Comparison of ENCODE assay signal across 12 mouse cellular contexts in the genomic region with DNA sequence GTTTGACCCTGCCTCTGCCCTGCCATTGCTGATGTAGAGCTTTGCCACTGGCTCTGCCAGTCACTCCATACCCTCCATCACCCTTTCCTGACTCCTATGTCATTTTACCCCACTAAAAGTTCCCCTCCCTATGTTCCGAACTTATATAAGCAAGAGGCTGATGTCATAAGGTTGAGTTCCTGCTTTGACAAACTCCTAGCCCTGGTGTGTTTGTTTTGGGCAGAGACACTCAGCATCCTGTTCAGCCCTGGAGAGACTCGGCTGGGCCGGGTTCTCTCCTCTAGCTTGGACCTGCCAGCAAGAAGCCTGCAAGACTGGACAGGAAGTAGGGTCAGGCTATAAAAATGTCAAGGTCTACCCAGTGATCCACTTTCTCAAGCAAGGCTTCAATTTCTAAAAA. TPM values are rescaled to one million over a fixed set of nuclear protein-coding genes. Genes with fewer than 3 reads are reported as not detected.
DNase-seq lines count a peak whose midpoint lies in the region; ATAC-seq lines count a peak whose summit lies in the region.
"Had no signal": no experiment of that assay in that cellular context is flagged by ENCODE, and none has a peak within 500 bp of the region (broad histone marks: within the 10 kb centered on the region; RNA-seq: fewer than 3 reads in every experiment).

No protein-coding gene starts in this region.

- H3K9me3 ChIP-seq in heart, embryonic 12.5 days (replicated peaks), result no peaks in the 10 kb centered on the region
- no peaks in the 10 kb centered on the region for H3K9me3 ChIP-seq in hindbrain, embryonic 14.5 days (ENCODE audit: control insufficient read depth, low read length)
- H3K9me3 ChIP-seq: embryonic facial prominence, embryonic 15.5 days; liver, embryonic 12.5 days had no signal

- WGBS in heart, embryonic 12.5 days, result 50% methylated on average over 3 of the region's 3 CpGs
- 88% methylated on average over 3 of the region's 3 CpGs for WGBS in hindbrain, embryonic 14.5 days

- ATAC-seq in heart, embryonic 12.5 days (ENCODE audit: insufficient number of reproducible peaks, low FRiP score), result peak; percentile 77
- no peak for ATAC-seq in hindbrain, embryonic 14.5 days (ENCODE audit: low FRiP score)
- ATAC-seq: liver, embryonic 12.5 days; midbrain, embryonic 16.5 days had no signal

- H3K27me3 ChIP-seq in heart, embryonic 12.5 days (replicated peaks), result no peaks in the 10 kb centered on the region
- H3K27me3 ChIP-seq in hindbrain, embryonic 14.5 days (ENCODE audit: control insufficient read depth, insufficient read depth, low read length), result no peaks in the 10 kb centered on the region
- H3K27me3 ChIP-seq: embryonic facial prominence, embryonic 15.5 days; liver, embryonic 12.5 days had no signal

- 0 out of 2 replicates have a peak overlapping the region, but pooled peaks have one; percentile 47 for H3K27ac ChIP-seq in heart, embryonic 12.5 days (ENCODE audit: poor library complexity, severe bottlenecking)
- no peak overlapping the region for H3K27ac ChIP-seq in hindbrain, embryonic 14.5 days
- H3K27ac ChIP-seq: embryonic facial prominence, embryonic 15.5 days; liver, embryonic 12.5 days had no signal

- H3K4me2 ChIP-seq in heart, embryonic 12.5 days, result no peak overlapping the region
- H3K4me2 ChIP-seq in hindbrain, embryonic 14.5 days (replicated peaks), result no peak overlapping the region
- H3K4me2 ChIP-seq: embryonic facial prominence, embryonic 15.5 days; liver, embryonic 12.5 days had no signal

- H3K4me1 ChIP-seq in heart, embryonic 12.5 days (replicated peaks), result peaks cover 10% of the 10 kb centered on the region
- H3K4me1 ChIP-seq in hindbrain, embryonic 14.5 days (replicated peaks; ENCODE audit: control insufficient read depth, insufficient read depth, low read length), result no peaks in the 10 kb centered on the region
- H3K4me1 ChIP-seq: embryonic facial prominence, embryonic 15.5 days; liver, embryonic 12.5 days had no signal

- H3K4me3 ChIP-seq in heart, embryonic 12.5 days, result no peak overlapping the region
- H3K4me3 ChIP-seq in hindbrain, embryonic 14.5 days (replicated peaks; ENCODE audit: low read length), result no peak overlapping the region
- H3K4me3 ChIP-seq: embryonic facial prominence, embryonic 15.5 days; liver, embryonic 12.5 days had no signal

- no peak overlapping the region for H3K9ac ChIP-seq in heart, embryonic 12.5 days
- H3K9ac ChIP-seq in hindbrain, embryonic 14.5 days, result no peak overlapping the region
- H3K9ac ChIP-seq: embryonic facial prominence, embryonic 15.5 days; liver, embryonic 12.5 days had no signal

- H3K36me3 ChIP-seq in heart, embryonic 12.5 days, result no peaks in the 10 kb centered on the region
- no peaks in the 10 kb centered on the region for H3K36me3 ChIP-seq in hindbrain, embryonic 14.5 days (replicated peaks; ENCODE audit: control insufficient read depth, insufficient read depth)
- H3K36me3 ChIP-seq: embryonic facial prominence, embryonic 15.5 days; liver, embryonic 12.5 days had no signal

- peak; percentile 4 for DNase-seq in urinary bladder, postnatal 25 days (ENCODE audit: low spot score)
- no peak for DNase-seq in urinary bladder, postnatal 4 days (ENCODE audit: low spot score in 2 of 2)
- DNase-seq in kidney, postnatal 10 days, result peak; percentile 19
- DNase-seq in thymus, postnatal 4 days, result no peak
- DNase-seq in layer of hippocampus, postnatal 14 days (ENCODE audit: low spot score in 2 of 2), result no peak
- no peak for DNase-seq in hindbrain, embryonic 14.5 days (ENCODE audit: low spot score)

RNA-seq across cellular contexts. Expression of a gene that starts 52.5 kb away (rescaled TPM):
- 33.9 and 35.2 TPM in 2 replicates for polyA plus RNA-seq in heart, embryonic 12.5 days (2016; fragmentation: Nextera tagmentation; extraction: Ambion mirVana)
- total RNA-seq in layer of hippocampus, postnatal 14 days (2021), result 10 to 100 TPM; 13.6 to 16.9 TPM
- 23.4 and 24.4 TPM in 2 replicates for polyA plus RNA-seq in hindbrain, embryonic 14.5 days (2014; fragmentation: Nextera tagmentation; extraction: Ambion mirVana)
- total RNA-seq: MEL had no signal
- polyA plus RNA-seq: brain, embryonic 14.5 days had no signal

RNA-seq across cellular contexts. Expression of a gene that starts 58.1 kb away (rescaled TPM):
- polyA plus RNA-seq in heart, embryonic 12.5 days (2016; fragmentation: Nextera tagmentation; extraction: Ambion mirVana), result 4.9 and 5.2 TPM in 2 replicates
- total RNA-seq in layer of hippocampus, postnatal 14 days (2021), result 1 to 10 TPM; 7.5 to 7.6 TPM
- polyA plus RNA-seq in hindbrain, embryonic 14.5 days (2014; fragmentation: Nextera tagmentation; extraction: Ambion mirVana), result 13.0 and 13.7 TPM in 2 replicates

RNA-seq across cellular contexts. Expression of a gene that starts 58.3 kb away (rescaled TPM):
- polyA plus RNA-seq in heart, embryonic 12.5 days (2016; fragmentation: Nextera tagmentation; extraction: Ambion mirVana), result 35.9 and 39.1 TPM in 2 replicates
- 10 to 100 TPM; 11.4 to 19.8 TPM for total RNA-seq in layer of hippocampus, postnatal 14 days (2021)
- 23.5 and 24.0 TPM in 2 replicates for polyA plus RNA-seq in hindbrain, embryonic 14.5 days (2014; fragmentation: Nextera tagmentation; extraction: Ambion mirVana)

RNA-seq across cellular contexts. Expression of a gene that starts 58.3 kb away (rescaled TPM):
- polyA plus RNA-seq in heart, embryonic 12.5 days (2016; fragmentation: Nextera tagmentation; extraction: Ambion mirVana), result 18.5 and 20.3 TPM in 2 replicates
- 10 to 100 TPM; 22.8 to 27.7 TPM for total RNA-seq in layer of hippocampus, postnatal 14 days (2021)
- polyA plus RNA-seq in hindbrain, embryonic 14.5 days (2014; fragmentation: Nextera tagmentation; extraction: Ambion mirVana), result 11.7 and 16.5 TPM in 2 replicates

Comparison
In these comparisons a context has a peak if more than half of its experiments do, and no peak if none do; other contexts are left out.
1. DNase-seq: peak in urinary bladder, postnatal 25 days (single experiment) and kidney, postnatal 10 days (single experiment); none in urinary bladder, postnatal 4 days (0 of 2), thymus, postnatal 4 days (single experiment), layer of hippocampus, postnatal 14 days (0 of 2) and hindbrain, embryonic 14.5 days (single experiment).